Mouse (Mus musculus) heart, postnatal 0 days (tissue): Measurements from ENCODE around the gene Cers6. TPM values are rescaled to one million over a fixed set of nuclear protein-coding genes. Genes with fewer than 3 reads are reported as not detected.

ENCODE experiments used
- ATAC-seq: fragments of 200-750 bp; cut with Nextera tagmentation; 2 replicates; pipeline ENCODE4 v1.8.0; 2017; ENCODE audit warnings: low read depth, moderate number of reproducible peaks, moderate library complexity; ENCODE audit not compliant: insufficient read depth
- DNase-seq: peaks from one replicate; pipeline ENCODE4 v3.0.0-alpha.2; 2016; ENCODE audit warnings: low spot score
- H3K27ac ChIP-seq: fragments of 300-500 bp; sonication (generic); 2 replicates; pipeline ENCODE4 v1.5.1; 2014; ENCODE audit warnings: low read depth, mild to moderate bottlenecking
- H3K27me3 ChIP-seq: fragments of 300-500 bp; sonication (generic); 2 replicates; pipeline ENCODE4 v1.6.1; 2014; ENCODE audit warnings: low read length, mixed read lengths; ENCODE audit not compliant: control insufficient read depth, insufficient read depth
- H3K36me3 ChIP-seq: fragments of 300-500 bp; sonication (generic); replicated peaks from 2 replicates; pipeline ENCODE4 v1.6.1; 2014; ENCODE audit warnings: low read length, mixed read lengths; ENCODE audit not compliant: control insufficient read depth, insufficient read depth
- H3K4me1 ChIP-seq: fragments of 300-500 bp; sonication (generic); 2 replicates; pipeline ENCODE4 v1.6.1; 2014; ENCODE audit warnings: antibody characterized with exemption; ENCODE audit not compliant: control insufficient read depth, insufficient read depth
- H3K4me2 ChIP-seq: fragments of 300-500 bp; sonication (generic); 2 replicates; pipeline ENCODE4 v1.6.1; 2014; ENCODE audit warnings: low read depth, mild to moderate bottlenecking, low read length, moderate library complexity
- H3K4me3 ChIP-seq: fragments of 300-500 bp; sonication (generic); 2 replicates; pipeline ENCODE4 v1.5.1; 2014; ENCODE audit warnings: low read depth, low read length
- H3K9ac ChIP-seq: fragments of 300-500 bp; sonication (generic); replicated peaks from 2 replicates; pipeline ENCODE4 v1.6.1; 2014; ENCODE audit warnings: low read depth, low read length, mixed read lengths
- H3K9me3 ChIP-seq: fragments of 300-500 bp; sonication (generic); replicated peaks from 2 replicates; pipeline ENCODE4 v1.6.1; 2016; ENCODE audit warnings: low read length; ENCODE audit not compliant: control insufficient read depth
- CTCF ChIP-seq: IDR thresholded peaks from 2 replicates; pipeline ENCODE4 v1.5.1; 2016; ENCODE audit warnings: antibody characterized with exemption, control low read depth, low read depth
- EP300 ChIP-seq: IDR thresholded peaks from 2 replicates; pipeline ENCODE4 v1.6.1; 2016; ENCODE audit warnings: antibody characterized with exemption, low read depth
- WGBS: fragments of 180-500 bp; shearing (Covaris S2); extraction: QIAGEN DNeasy Blood & Tissue Kit; methylation state at CpG from one replicate; pipeline ENCODE4 v1.1.7; 2014; 5-methylcytosine and 5-hydroxymethylcytosine counted together
- polyA plus RNA-seq: library from polyadenylated mRNA; unstranded; fragments of >200 nt; fragmentation: Nextera tagmentation; extraction: Ambion mirVana; gene quantifications from 2 replicates; pipeline ENCODE4 v1.2.1, GENCODE M21; 2015
- total RNA-seq: library from RNA; depleted of rRNA; stranded (reverse); fragments of >200 nt; gene quantifications from 2 replicates; pipeline ENCODE4 v1.2.3, GENCODE M21; 2014; ENCODE audit warnings: low replicate concordance

The Cers6 gene
- total and polyA plus RNA-seq, 2 experiments from 2014 or later = 8.5 to 36.0 TPM

DNA sequence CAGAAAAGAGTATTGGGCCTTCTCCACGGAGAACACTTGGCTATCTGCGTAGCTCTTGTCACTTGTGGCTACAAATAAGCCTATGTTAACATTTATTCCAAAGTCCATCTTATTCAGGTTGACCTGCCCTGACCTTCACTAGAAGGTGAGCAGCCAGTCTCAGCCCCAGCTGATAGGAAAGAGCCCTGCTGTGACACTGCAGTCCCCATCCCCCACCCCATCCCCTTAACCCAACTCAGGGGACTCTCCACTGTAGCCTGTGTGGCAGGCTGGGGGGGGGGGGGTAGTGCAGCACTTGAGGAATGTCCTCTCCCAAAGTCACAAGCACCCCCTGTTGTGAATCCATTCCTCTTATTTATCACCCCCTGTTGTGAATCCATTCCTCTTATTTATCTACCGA, 270.8 kb downstream of the Cers6 start:
- WGBS = 46% methylated on average over 3 of the region's 3 CpGs
- H3K27ac ChIP-seq = no peak overlapping the region
- ATAC-seq (no peak), DNase-seq (no peak)
- no peaks in the 10 kb centered on the region for H3K36me3 ChIP-seq
- no peaks in the 10 kb centered on the region for H3K9me3 ChIP-seq
- peaks cover 7% of the 10 kb centered on the region; the same call in 1 of the 2 replicates for H3K4me1 ChIP-seq
- H3K27me3 ChIP-seq = no peaks in the 10 kb centered on the region
- no peak overlapping the region for H3K4me2 ChIP-seq
- H3K9ac ChIP-seq = no peak overlapping the region
- no peak overlapping the region for H3K4me3 ChIP-seq
- TF ChIP-seq CTCF (no peak), EP300 (no peak)

DNA sequence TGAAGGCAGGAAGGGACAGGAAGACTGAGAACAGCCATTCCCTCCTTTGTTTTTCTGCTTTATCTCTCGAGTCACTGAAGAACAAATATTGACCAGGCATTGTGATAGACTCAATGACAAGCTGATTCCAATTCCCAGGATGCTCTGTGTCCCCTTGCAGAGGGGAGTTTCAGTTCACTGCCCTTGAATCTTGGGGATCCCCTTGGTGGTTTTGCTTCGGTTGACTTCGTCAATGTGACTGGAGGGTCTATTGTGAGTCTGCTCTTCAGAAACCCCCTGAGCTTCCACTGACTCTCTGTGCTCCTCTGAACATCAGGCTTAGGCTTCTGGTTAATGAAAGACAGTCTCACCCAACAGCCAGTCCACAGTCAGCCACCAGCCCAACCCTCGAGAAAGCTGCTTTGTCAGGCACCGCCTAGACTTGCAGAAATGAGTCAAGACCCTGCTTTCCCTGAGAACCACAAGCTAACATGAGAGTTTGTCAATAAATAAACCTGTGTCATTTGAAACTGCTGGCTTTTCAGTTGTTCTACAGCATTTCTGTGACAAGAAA, 271.3 kb downstream of the Cers6 start:
- Histone ChIP-seq H3K4me2 (no peak overlapping the region), H3K9me3 (no peaks in the 10 kb centered on the region), H3K27ac (no peak overlapping the region), H3K9ac (no peak overlapping the region), H3K27me3 (no peaks in the 10 kb centered on the region), H3K4me3 (no peak overlapping the region), H3K4me1 (peaks cover 7% of the 10 kb centered on the region; the same call in 1 of the 2 replicates), H3K36me3 (no peaks in the 10 kb centered on the region)
- no peak for DNase-seq
- 54% methylated on average over 5 of the region's 5 CpGs for WGBS
- no peak for ATAC-seq
- TF ChIP-seq CTCF (no peak), EP300 (no peak)

DNA sequence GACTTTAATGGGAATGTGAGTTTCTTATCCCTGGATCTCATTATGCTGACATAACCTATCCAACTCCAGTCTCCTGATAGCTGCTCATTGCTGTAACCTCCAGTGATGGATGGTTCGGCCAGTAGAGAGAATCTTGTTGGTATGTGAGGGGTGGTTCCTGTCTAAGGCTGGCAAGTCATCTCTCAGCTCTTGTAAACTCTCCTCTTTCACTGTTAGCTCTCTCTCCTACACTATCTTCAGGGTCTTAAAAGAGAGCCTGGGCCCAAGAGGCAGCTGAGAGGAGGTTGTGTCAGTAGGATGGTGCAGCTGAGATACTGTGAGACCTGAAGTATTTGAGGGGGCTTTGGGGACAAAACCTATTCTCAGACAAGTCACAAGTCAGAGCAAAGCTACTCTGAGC, 272.9 kb downstream of the Cers6 start:
- Histone ChIP-seq H3K36me3 (no peaks in the 10 kb centered on the region), H3K9me3 (no peaks in the 10 kb centered on the region), H3K9ac (no peak overlapping the region), H3K27me3 (no peaks in the 10 kb centered on the region), H3K4me1 (peaks cover 5% of the 10 kb centered on the region; the same call in 1 of the 2 replicates), H3K4me3 (no peak overlapping the region), H3K4me2 (no peak overlapping the region), H3K27ac (no peak overlapping the region)
- no peak for DNase-seq
- TF ChIP-seq EP300 = no peak
- TF ChIP-seq CTCF = no peak
- 65% methylated on average over 1 of the region's 1 CpGs for WGBS
- ATAC-seq = no peak

DNA sequence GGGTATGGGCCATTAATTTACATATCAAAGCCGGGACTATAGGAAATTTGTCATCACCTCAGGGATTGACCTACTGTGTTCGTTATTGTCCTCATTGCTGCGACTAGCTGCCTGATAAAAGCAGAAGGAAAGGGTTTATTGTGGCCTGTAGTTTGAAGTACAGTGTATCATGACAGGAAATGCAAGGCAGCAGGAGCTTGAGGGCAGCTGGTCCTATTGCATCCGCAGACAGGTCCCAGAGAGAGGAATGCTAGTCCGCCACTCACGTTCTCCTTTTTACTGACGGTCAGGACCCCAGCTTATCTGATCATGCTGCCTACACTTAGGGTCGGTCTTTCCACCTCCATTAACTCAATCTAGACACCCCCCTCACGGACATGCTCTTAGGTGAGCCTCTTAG, 273.7 kb downstream of the Cers6 start:
- Histone ChIP-seq H3K27ac (peak overlapping the region; percentile 64; the same call in 1 of the 2 replicates), H3K4me1 (peaks cover 3% of the 10 kb centered on the region; the same call in 1 of the 2 replicates), H3K9me3 (no peaks in the 10 kb centered on the region), H3K4me3 (no peak overlapping the region), H3K27me3 (no peaks in the 10 kb centered on the region), H3K4me2 (no peak overlapping the region), H3K36me3 (no peaks in the 10 kb centered on the region), H3K9ac (no peak overlapping the region)
- 56% methylated on average over 9 of the region's 9 CpGs for WGBS
- ATAC-seq (no peak), DNase-seq (no peak)
- TF ChIP-seq EP300 (no peak), CTCF (no peak)

DNA sequence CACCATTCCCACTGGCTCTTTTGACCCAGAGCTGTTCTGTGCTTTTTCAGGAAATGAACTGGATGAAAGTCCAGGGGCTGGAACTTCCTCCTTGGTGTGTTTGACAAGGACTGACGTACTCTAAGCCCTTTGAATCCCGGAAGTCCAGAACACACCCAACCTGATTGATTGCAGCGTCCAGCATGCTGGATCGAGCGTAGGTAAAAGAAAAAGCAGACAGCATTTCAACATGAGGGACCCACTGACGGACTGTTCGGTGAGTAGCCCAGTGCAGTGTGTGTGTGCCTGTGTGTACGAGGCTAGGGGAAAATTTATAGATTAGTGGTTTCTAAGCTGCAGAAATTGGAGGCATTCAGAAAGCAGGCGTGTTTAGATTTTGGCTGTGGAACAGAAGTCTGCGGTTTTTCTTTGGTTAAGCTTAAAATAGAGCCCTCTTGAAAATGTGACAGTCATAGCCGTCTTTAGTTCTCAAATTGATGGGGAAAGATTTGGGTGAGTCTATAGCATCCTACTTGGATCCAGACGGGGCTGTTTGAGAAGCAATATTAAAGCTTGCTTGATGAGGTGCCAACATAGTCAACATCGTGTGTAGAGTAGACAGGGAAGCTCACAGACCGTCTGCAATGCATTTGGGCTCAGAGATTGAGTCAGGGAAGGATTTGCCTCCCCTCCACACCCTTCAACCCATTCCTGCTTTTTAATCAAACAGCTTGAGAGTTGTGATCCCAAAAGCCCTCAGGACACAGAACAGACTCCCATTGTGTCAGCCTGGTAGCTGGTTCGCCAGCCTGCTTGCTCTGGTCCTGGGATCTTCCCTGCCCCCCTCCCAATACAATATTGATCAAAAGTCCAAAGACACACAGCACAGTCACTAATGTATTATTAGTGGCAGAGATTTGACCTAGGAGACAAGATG, 274.7 kb downstream of the Cers6 start, which contains the start of gene Nostrin:
Gene Nostrin (plus strand): TSS at position 140 of the 916 bp plus-strand sequence.
- ATAC-seq (peak; percentile 62), DNase-seq (no peak)
- Histone ChIP-seq H3K4me3 (peak within 1 kb of the TSS; percentile 32), H3K9ac (0 out of 2 replicates have a peak within 1 kb of the TSS, but pooled peaks have one; percentile 6), H3K4me2 (peak within 1 kb of the TSS; percentile 50), H3K4me1 (peaks cover 3% of the 10 kb centered on the region; the same call in 1 of the 2 replicates), H3K27ac (peak within 1 kb of the TSS; percentile 64), H3K9me3 (no peaks in the 10 kb centered on the region), H3K36me3 (no peaks in the 10 kb centered on the region), H3K27me3 (no peaks in the 10 kb centered on the region)
- 45% methylated on average over 15 of the region's 15 CpGs for WGBS
- TF ChIP-seq CTCF (no peak), EP300 (no peak)
